Mouse (Mus musculus): ENCODE results near the gene Cd164l2. TPM values are rescaled to one million over a fixed set of nuclear protein-coding genes. Genes with fewer than 3 reads are reported as not detected.
A peak's percentile ranks its signal among the peaks of the same experiment; 100 is the strongest.

Gene Cd164l2
- polyA plus RNA-seq, 1 experiment from 2014 or later, result 1.3 TPM

DNA sequence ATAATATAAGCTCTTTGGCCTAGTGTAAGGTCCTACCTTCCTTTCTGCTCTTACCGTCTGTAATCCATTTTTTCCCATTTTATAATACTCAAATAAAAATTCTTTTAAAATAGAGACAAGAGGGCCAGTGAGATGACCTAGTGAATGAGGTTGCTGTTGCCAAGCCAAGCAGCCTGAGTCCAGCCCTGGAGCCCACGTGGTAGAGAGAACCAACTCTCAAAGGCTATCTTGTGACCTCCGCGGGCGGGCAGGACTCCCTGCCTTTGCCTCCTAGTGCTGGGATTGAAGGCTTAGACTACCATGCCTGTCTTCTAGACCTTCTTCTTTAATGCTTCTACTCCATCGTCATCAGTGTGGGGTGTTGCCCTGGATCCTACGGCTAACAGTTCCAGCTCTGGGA lies 32.7 kb upstream of the Cd164l2 start:
- H3K27me3 ChIP-seq (ENCODE audit: insufficient read depth, poor library complexity, severe bottlenecking), result no peaks in the 10 kb centered on the region
- H3K9me3 ChIP-seq, result no peaks in the 10 kb centered on the region
- no peak overlapping the region for H3K4me3 ChIP-seq
- peaks cover 52% of the 10 kb centered on the region for H3K4me1 ChIP-seq
- 91% methylated on average over 7 of the region's 7 CpGs for WGBS
- no peak for DNase-seq (ENCODE audit: low spot score)
- no peak overlapping the region for H3K27ac ChIP-seq
- peaks cover 51% of the 10 kb centered on the region for H3K36me3 ChIP-seq

DNA sequence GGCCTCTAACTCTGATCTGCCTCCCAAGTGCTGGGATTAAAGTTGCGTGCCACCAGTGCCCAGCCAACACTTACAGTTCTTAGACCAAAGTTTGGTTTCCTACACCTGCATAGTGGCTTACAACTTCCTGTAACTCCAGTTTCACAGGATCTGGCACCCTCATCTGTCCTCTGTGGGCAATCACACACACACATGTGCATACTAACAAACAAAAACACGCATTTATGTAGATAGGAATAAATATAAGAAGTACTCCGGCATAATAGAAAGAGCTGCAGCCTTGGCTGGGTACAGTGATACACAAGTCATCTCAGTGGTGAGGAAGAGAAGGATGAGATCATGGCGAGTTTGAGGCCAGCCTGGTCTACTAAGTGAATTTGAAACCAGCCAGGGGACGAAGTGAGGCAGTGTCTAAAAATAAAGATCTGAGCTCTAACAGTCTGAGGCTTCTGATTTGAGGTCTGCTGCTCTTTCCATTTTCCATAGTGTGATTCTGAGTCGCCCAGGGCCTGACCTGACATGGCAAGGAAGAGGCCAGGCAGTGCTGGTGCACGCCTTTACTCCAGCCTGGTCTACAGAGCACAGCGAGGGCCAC lies 29.4 kb upstream of the Cd164l2 start:
- Histone ChIP-seq H3K4me3 (no peak overlapping the region), H3K27ac (peak overlapping the region; percentile 65), H3K9me3 (no peaks in the 10 kb centered on the region), H3K36me3 (peaks cover 70% of the 10 kb centered on the region), H3K27me3 (ENCODE audit: insufficient read depth, poor library complexity, severe bottlenecking) (no peaks in the 10 kb centered on the region), H3K4me1 (peaks cover 40% of the 10 kb centered on the region)
- DNase-seq (ENCODE audit: low spot score), result no peak
- 80% methylated on average over 8 of the region's 8 CpGs for WGBS

- WGBS, result 65% methylated on average over 14 of the region's 14 CpGs
- peaks cover 76% of the 10 kb centered on the region for H3K36me3 ChIP-seq
- no peak for DNase-seq (ENCODE audit: low spot score)
- no peaks in the 10 kb centered on the region for H3K27me3 ChIP-seq (ENCODE audit: insufficient read depth, poor library complexity, severe bottlenecking)
- no peaks in the 10 kb centered on the region for H3K9me3 ChIP-seq
- peaks cover 35% of the 10 kb centered on the region for H3K4me1 ChIP-seq
- H3K27ac ChIP-seq, result peak overlapping the region; percentile 76; the same call in 1 of the 2 replicates
- no peak overlapping the region for H3K4me3 ChIP-seq
Observed at GRCm38 (mm10) chr4:133184031-133184897, 27.7 kb upstream of the Cd164l2 start.

DNA sequence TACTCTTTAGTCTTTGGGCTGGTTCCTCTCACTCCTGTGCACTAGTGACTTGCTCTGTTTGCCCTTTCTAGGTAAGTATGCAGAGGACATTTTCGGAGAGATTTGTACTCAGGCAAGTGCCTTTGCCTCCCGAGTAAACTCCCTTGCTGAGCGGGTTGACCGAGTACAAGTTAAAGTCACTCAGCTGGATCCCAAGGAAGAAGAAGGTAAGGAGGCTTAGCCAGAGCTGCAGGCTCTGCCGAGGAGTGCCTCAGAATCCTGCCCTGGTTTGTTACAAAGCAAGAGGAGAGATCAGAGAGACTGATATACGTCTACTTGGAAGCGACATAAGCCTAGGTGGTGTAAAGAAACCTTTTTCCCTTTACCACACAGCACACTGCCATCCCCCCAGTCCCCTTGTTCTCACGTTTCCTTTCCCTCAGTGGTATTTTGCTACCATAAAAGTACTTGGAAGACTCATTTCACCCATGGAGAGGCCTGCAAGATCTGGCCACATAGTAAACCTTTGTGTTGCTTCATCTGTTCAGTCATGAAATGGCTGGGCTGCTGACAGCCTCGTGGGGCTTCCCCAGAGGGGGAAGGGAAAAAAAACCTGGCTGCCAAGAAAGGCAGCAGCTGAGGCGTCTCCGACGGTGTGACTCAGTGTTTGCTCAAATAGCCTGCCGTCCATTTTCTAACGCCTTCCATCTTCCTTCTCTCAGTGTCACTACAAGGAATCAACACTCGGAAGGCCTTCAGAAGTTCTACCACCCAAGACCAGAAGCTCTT lies 26.8 kb upstream of the Cd164l2 start:
- peaks cover 75% of the 10 kb centered on the region for H3K36me3 ChIP-seq
- WGBS, result 44% methylated on average over 15 of the region's 15 CpGs
- no peaks in the 10 kb centered on the region for H3K27me3 ChIP-seq (ENCODE audit: insufficient read depth, poor library complexity, severe bottlenecking)
- no peaks in the 10 kb centered on the region for H3K9me3 ChIP-seq
- peaks cover 35% of the 10 kb centered on the region for H3K4me1 ChIP-seq
- H3K27ac ChIP-seq, result peak overlapping the region; percentile 76
- DNase-seq (ENCODE audit: low spot score), result peak; percentile 78
- H3K4me3 ChIP-seq, result no peak overlapping the region

DNA sequence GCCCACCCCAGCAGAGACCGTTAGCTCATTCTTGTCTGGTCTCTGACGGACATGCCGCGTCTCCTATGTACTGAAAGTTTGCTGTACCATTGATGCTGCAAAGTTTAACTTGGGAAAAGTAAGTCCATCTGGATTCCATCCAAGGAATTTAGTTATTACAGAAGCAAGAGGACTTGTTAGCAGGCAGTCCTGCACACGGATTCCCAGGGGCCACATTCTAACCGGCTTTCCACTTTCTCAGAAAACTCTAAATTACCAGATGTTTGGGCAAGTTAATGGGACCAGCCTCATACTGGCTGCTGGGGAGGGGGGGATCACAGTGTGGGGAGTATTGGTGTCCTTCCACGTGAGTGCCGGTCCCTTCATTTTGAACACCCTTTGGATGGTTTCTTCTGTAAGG lies 26.0 kb upstream of the Cd164l2 start:
- Histone ChIP-seq H3K27ac (peak overlapping the region; percentile 76), H3K36me3 (peaks cover 77% of the 10 kb centered on the region), H3K4me1 (peaks cover 35% of the 10 kb centered on the region), H3K9me3 (no peaks in the 10 kb centered on the region), H3K27me3 (ENCODE audit: insufficient read depth, poor library complexity, severe bottlenecking) (no peaks in the 10 kb centered on the region), H3K4me3 (no peak overlapping the region)
- DNase-seq (ENCODE audit: low spot score), result no peak
- 88% methylated on average over 8 of the region's 8 CpGs for WGBS

DNA sequence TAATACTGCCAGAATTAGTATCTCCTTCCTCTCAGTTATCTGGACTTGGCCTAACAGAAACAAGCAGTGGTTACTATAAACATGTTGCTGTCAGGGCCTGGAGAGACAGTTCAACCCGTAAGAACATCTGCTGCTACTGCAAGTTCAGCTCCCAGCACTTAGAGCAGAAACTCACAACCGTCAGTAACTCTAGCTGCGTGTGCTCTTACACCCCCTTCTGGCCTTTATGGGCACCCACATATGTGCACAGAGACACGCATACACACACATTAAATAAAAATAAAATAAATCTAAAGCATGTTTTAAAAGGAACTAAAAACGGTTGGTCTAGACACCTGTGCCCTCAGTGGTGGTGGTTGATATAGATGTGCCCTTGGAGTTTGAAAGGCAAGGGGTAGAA lies 25.1 kb upstream of the Cd164l2 start:
- H3K27me3 ChIP-seq (ENCODE audit: insufficient read depth, poor library complexity, severe bottlenecking), result no peaks in the 10 kb centered on the region
- peaks cover 35% of the 10 kb centered on the region for H3K4me1 ChIP-seq
- no peak for DNase-seq (ENCODE audit: low spot score)
- H3K36me3 ChIP-seq, result peaks cover 77% of the 10 kb centered on the region
- no peak overlapping the region for H3K27ac ChIP-seq
- H3K9me3 ChIP-seq, result no peaks in the 10 kb centered on the region
- no peak overlapping the region for H3K4me3 ChIP-seq
- 95% methylated on average over 5 of the region's 5 CpGs for WGBS

DNA sequence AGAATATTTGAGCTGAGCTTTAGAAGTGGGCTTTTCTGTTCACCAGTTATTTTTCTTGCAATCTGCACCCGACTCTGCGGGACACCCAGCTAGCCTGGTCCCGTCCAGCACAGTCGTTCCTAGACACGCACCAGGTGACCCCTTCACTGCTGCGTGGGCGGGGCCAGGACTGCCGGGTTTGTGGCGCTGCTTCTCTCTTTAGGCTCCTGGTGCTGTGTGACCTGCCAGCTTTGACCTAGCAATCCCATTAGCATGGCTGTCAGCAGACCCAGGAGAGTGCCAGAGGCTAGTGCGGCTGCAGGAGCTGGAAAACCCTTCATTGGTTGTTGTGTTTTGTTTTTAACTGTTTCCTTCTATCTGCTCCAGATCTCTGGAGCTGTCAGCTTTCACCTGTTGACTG lies 22.5 kb upstream of the Cd164l2 start:
- Histone ChIP-seq H3K4me1 (peaks cover 19% of the 10 kb centered on the region), H3K36me3 (peaks cover 91% of the 10 kb centered on the region), H3K27me3 (ENCODE audit: insufficient read depth, poor library complexity, severe bottlenecking) (no peaks in the 10 kb centered on the region), H3K27ac (no peak overlapping the region), H3K9me3 (no peaks in the 10 kb centered on the region), H3K4me3 (no peak overlapping the region)
- DNase-seq (ENCODE audit: low spot score), result no peak
- 70% methylated on average over 10 of the region's 10 CpGs for WGBS

DNA sequence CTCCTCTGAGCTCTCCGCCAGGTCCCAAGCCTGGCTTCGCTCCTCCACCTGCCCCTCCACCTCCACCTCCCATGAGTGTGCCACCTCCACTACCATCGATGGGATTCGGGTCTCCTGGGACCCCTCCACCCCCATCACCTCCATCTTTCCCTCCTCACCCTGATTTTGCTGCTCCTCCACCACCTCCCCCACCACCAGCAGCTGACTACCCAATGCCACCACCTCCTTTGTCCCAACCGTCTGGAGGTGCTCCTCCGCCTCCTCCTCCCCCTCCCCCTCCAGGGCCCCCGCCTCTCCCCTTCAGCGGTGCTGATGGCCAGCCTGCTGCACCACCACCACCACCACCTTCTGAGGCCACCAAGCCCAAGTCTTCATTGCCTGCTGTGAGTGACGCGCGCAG lies 17.4 kb upstream of the Cd164l2 start:
- Histone ChIP-seq H3K27ac (no peak overlapping the region), H3K4me1 (peaks cover 46% of the 10 kb centered on the region), H3K36me3 (peaks cover 76% of the 10 kb centered on the region), H3K9me3 (no peaks in the 10 kb centered on the region), H3K27me3 (ENCODE audit: insufficient read depth, poor library complexity, severe bottlenecking) (no peaks in the 10 kb centered on the region), H3K4me3 (no peak overlapping the region)
- DNase-seq (ENCODE audit: low spot score), result no peak
- WGBS, result 77% methylated on average over 11 of the region's 11 CpGs

DNA sequence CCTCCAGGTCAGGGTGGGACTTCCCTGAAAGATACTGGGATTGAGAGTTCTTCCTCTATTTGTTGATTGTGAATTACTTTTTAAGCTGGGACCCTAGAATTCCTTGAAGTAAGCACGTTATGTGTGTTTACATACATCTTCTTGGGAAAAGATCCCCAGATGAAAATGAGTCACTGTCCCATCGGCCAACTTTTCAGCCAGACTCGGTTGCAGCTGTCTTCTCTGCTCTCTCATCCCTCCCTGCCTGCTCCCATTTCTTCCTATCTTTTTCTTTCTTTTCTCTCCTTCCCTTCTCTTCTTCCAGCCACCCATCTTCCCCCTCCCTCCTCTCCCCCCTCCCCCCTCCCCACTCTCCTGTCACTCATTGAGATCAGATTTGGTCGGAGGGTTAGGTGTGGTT lies 16.9 kb upstream of the Cd164l2 start:
- Histone ChIP-seq H3K36me3 (peaks cover 71% of the 10 kb centered on the region), H3K9me3 (no peaks in the 10 kb centered on the region), H3K27ac (no peak overlapping the region), H3K4me1 (peaks cover 51% of the 10 kb centered on the region), H3K27me3 (ENCODE audit: insufficient read depth, poor library complexity, severe bottlenecking) (no peaks in the 10 kb centered on the region), H3K4me3 (no peak overlapping the region)
- no peak for DNase-seq (ENCODE audit: low spot score)
- WGBS, result 73% methylated on average over 4 of the region's 4 CpGs

DNA sequence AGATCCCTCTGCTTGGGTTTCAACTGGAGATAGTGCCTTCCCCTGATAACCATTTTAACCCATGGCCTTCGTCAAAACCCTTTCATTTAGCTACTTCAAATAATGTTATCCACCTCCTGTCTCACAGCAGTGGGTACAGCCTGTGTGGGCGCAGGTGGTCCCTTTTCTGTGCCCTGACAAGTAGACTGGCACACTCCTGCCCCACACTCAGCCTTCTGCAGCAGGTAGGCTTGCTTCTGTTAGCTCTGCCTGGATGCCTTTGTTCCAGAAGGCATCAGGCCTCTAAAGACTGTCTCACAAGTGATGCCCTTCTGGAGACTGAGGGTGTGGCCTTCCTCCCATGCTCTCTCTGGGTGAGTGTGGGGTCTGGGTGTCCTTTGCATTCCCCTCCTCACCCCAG lies 15.8 kb upstream of the Cd164l2 start:
- no peak for DNase-seq (ENCODE audit: low spot score)
- 64% methylated on average over 2 of the region's 2 CpGs for WGBS
- Histone ChIP-seq H3K27ac (peak overlapping the region; percentile 87; the same call in 1 of the 2 replicates), H3K9me3 (no peaks in the 10 kb centered on the region), H3K4me1 (peaks cover 63% of the 10 kb centered on the region), H3K4me3 (no peak overlapping the region), H3K27me3 (ENCODE audit: insufficient read depth, poor library complexity, severe bottlenecking) (no peaks in the 10 kb centered on the region), H3K36me3 (peaks cover 61% of the 10 kb centered on the region)

- Histone ChIP-seq H3K27ac (peak overlapping the region; percentile 87), H3K4me3 (no peak overlapping the region), H3K9me3 (no peaks in the 10 kb centered on the region), H3K27me3 (ENCODE audit: insufficient read depth, poor library complexity, severe bottlenecking) (no peaks in the 10 kb centered on the region), H3K4me1 (peaks cover 70% of the 10 kb centered on the region), H3K36me3 (peaks cover 54% of the 10 kb centered on the region)
- 59% methylated on average over 7 of the region's 7 CpGs for WGBS
- no peak for DNase-seq (ENCODE audit: low spot score)
Observed at GRCm38 (mm10) chr4:133196852-133197251, 15.1 kb upstream of the Cd164l2 start.

DNA sequence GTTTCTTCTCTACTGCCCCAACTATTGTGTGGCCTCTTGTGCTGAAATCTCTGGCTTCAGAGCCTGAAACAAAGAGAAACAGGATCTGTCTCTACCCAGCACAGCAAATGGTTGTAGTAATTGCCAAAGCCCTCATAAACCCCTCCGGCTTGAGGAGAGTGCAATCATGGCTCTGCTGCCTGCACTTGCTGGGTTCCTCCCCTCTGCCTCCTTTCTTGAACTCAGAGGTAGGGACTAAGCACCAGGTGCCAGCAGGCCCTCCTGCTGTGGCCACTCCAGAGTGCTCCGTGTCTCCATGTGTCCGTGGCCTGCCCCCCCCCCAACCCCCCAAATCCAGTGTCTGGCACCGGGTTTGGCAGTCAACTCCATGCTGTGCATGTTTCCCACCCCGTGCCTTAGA lies 14.6 kb upstream of the Cd164l2 start:
- Histone ChIP-seq H3K36me3 (peaks cover 49% of the 10 kb centered on the region), H3K9me3 (no peaks in the 10 kb centered on the region), H3K27ac (peak overlapping the region; percentile 87), H3K4me3 (0 out of 2 replicates have a peak overlapping the region, but pooled peaks have one; percentile 6), H3K4me1 (peaks cover 74% of the 10 kb centered on the region), H3K27me3 (ENCODE audit: insufficient read depth, poor library complexity, severe bottlenecking) (no peaks in the 10 kb centered on the region)
- WGBS, result 33% methylated on average over 5 of the region's 5 CpGs
- no peak for DNase-seq (ENCODE audit: low spot score)

DNA sequence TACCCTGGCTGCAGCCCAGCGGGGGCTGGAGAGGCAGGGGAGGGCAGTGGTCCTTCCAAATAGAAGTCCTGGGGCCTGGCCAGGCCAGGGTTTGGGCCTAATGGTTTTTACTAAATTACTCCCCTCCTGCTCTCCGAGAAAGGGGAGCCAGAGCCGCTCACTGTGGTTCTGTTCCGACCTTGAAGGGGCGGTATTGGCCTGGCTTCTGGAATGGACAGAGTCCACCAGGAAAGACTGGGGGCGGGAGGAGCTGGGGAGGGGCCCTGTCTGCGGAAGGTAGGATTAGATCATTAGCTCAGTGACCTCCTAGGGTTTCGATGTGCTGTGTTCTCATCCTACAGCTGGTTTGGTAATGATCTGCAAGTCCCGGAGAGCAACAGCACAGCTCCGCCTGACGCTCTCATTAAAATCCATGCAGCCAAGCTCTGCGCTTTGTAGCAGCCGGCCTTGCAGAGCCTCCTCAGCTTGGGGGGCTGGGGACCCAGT lies 14.1 kb upstream of the Cd164l2 start:
- WGBS, result 33% methylated on average over 13 of the region's 13 CpGs
- peaks cover 44% of the 10 kb centered on the region for H3K36me3 ChIP-seq
- peaks cover 74% of the 10 kb centered on the region for H3K4me1 ChIP-seq
- H3K4me3 ChIP-seq, result 0 out of 2 replicates have a peak overlapping the region, but pooled peaks have one; percentile 6
- DNase-seq (ENCODE audit: low spot score), result no peak
- no peaks in the 10 kb centered on the region for H3K9me3 ChIP-seq
- peak overlapping the region; percentile 87 for H3K27ac ChIP-seq
- H3K27me3 ChIP-seq (ENCODE audit: insufficient read depth, poor library complexity, severe bottlenecking), result no peaks in the 10 kb centered on the region
